Mouse (Mus musculus) MEL (cell line): Measurements from ENCODE around the gene Epha4. TPM values are rescaled to one million over a fixed set of nuclear protein-coding genes. Genes with fewer than 3 reads are reported as not detected.

Experiments used
- DNase-seq: peaks from one replicate; pipeline ENCODE4 v3.0.0; 2011; ENCODE audit warnings: low read depth, low spot score
- H3K27ac ChIP-seq: 2 replicates; pipeline ENCODE4 v1.5.1; 2012; ENCODE audit warnings: low read depth, mild to moderate bottlenecking, control low read depth, low read length, moderate library complexity; ENCODE audit not compliant: control insufficient read depth
- H3K27me3 ChIP-seq, 2 experiments: fragments of 150-350 bp in 1 of 2; sonication (generic) in 1 of 2; 2 replicates each; pipeline ENCODE4 v1.6.1; 2012; ENCODE audit warnings: low read length in 2 of 2, mild to moderate bottlenecking in 2 of 2, improper control_type of control experiment in 1 of 2, moderate library complexity in 1 of 2; ENCODE audit not compliant: insufficient read depth in 2 of 2, control insufficient read depth in 1 of 2
- H3K36me3 ChIP-seq, 2 experiments: 2 replicates each; pipeline ENCODE4 v1.6.1; 2012 to 2014; ENCODE audit warnings: low read length in 2 of 2, improper control_type of control experiment in 1 of 2, inconsistent platforms in 1 of 2, mild to moderate bottlenecking in 1 of 2; ENCODE audit not compliant: insufficient read depth in 2 of 2, control insufficient read depth in 1 of 2
- H3K4me1 ChIP-seq, 2 experiments: fragments of 150-350 bp in 1 of 2; sonication (generic) in 1 of 2; 2 replicates each; pipeline ENCODE4 v1.6.1; 2012; ENCODE audit warnings: low read length in 2 of 2, improper control_type of control experiment in 1 of 2, mild to moderate bottlenecking in 1 of 2; ENCODE audit not compliant: insufficient read depth in 2 of 2, control insufficient read depth in 1 of 2
- H3K4me3 ChIP-seq, 2 experiments: fragments of 150-350 bp in 1 of 2; sonication (generic) in 1 of 2; 2 replicates each; pipeline ENCODE4 v1.5.1; 2012; ENCODE audit warnings: low read depth in 2 of 2, low read length in 2 of 2, mild to moderate bottlenecking in 2 of 2, moderate library complexity in 2 of 2, control low read depth in 1 of 2, improper control_type of control experiment in 1 of 2; ENCODE audit not compliant: control insufficient read depth in 1 of 2, insufficient read depth in 1 of 2
- H3K79me2 ChIP-seq: 2 replicates; pipeline ENCODE4 v1.6.1; 2012; ENCODE audit warnings: mild to moderate bottlenecking, low read length, moderate library complexity; ENCODE audit not compliant: control insufficient read depth, poor library complexity, insufficient read depth
- H3K9ac ChIP-seq: 2 replicates; pipeline ENCODE4 v1.6.1; 2012; ENCODE audit warnings: low read depth, mild to moderate bottlenecking, control low read depth, low read length, moderate library complexity; ENCODE audit not compliant: control insufficient read depth, poor library complexity, severe bottlenecking
- H3K9me3 ChIP-seq: fragments of 150-350 bp; sonication (generic); replicated peaks from 2 replicates; pipeline ENCODE4 v1.6.1; 2012; ENCODE audit warnings: mild to moderate bottlenecking, low read length, improper control_type of control experiment, moderate library complexity; ENCODE audit not compliant: insufficient read depth
- BHLHE40 ChIP-seq: IDR thresholded peaks from 2 replicates; pipeline ENCODE4 v1.6.1; 2012; ENCODE audit warnings: low read depth, mild to moderate bottlenecking, inconsistent platforms, low read length, improper control_type of control experiment, borderline replicate concordance
- CTCF ChIP-seq, 3 experiments: IDR thresholded peaks in 2 of 3; conservative IDR thresholded peaks in 1 of 3; 2 replicates each; pipeline ENCODE4 v1.5.1; 2011 to 2012; ENCODE audit warnings: low read length in 3 of 3, low read depth in 2 of 3, mild to moderate bottlenecking in 2 of 3, improper control_type of control experiment in 1 of 3, inconsistent platforms in 1 of 3, mixed read lengths in 1 of 3, moderate library complexity in 1 of 3; ENCODE audit not compliant: control insufficient read depth in 1 of 3, insufficient read depth in 1 of 3, poor library complexity in 1 of 3, severe bottlenecking in 1 of 3
- E2F4 ChIP-seq: IDR thresholded peaks from 2 replicates; pipeline ENCODE4 v1.6.1; 2011; ENCODE audit warnings: low read depth, low read length, improper control_type of control experiment, borderline replicate concordance
- ELF1 ChIP-seq: IDR thresholded peaks from 2 replicates; pipeline ENCODE4 v1.6.1; 2014; ENCODE audit warnings: low read depth, mild to moderate bottlenecking, inconsistent platforms, low read length, improper control_type of control experiment, moderate library complexity
- EP300 ChIP-seq, 2 experiments: IDR thresholded peaks; 2 replicates each; pipeline ENCODE4 v1.6.1; 2011; ENCODE audit warnings: improper control_type of control experiment in 2 of 2, low read length in 2 of 2, low read depth in 1 of 2, mild to moderate bottlenecking in 1 of 2
- GABPA ChIP-seq: IDR thresholded peaks from 2 replicates; pipeline ENCODE4 v1.6.1; 2012; ENCODE audit warnings: low read depth, mild to moderate bottlenecking, inconsistent platforms, low read length, improper control_type of control experiment, moderate library complexity
- GATA1 ChIP-seq: IDR thresholded peaks from 2 replicates; pipeline ENCODE4 v1.6.1; 2011; ENCODE audit warnings: low read depth, low read length, improper control_type of control experiment
- JUND ChIP-seq: IDR thresholded peaks from 2 replicates; pipeline ENCODE4 v1.6.1; 2011; ENCODE audit warnings: low read depth, mild to moderate bottlenecking, improper control_type of control experiment, low read length
- MAX ChIP-seq: IDR thresholded peaks from 2 replicates; pipeline ENCODE4 v1.6.1; 2011; ENCODE audit warnings: low read length, improper control_type of control experiment
- MAZ ChIP-seq: IDR thresholded peaks from 2 replicates; pipeline ENCODE4 v1.6.1; 2012; ENCODE audit warnings: low read depth, mild to moderate bottlenecking, inconsistent platforms, low read length, improper control_type of control experiment
- MEF2A ChIP-seq: IDR thresholded peaks from 2 replicates; pipeline ENCODE4 v1.6.1; 2014; ENCODE audit warnings: low read depth, mild to moderate bottlenecking, inconsistent platforms, low read length, improper control_type of control experiment; ENCODE audit not compliant: poor library complexity, insufficient replicate concordance, severe bottlenecking; ENCODE audit errors: extremely low read depth
- MXI1 ChIP-seq: IDR thresholded peaks from 2 replicates; pipeline ENCODE4 v1.6.1; 2011; ENCODE audit warnings: mild to moderate bottlenecking, low read depth, low read length, improper control_type of control experiment
- NELFE ChIP-seq: IDR thresholded peaks from 2 replicates; pipeline ENCODE4 v1.6.1; 2011; ENCODE audit warnings: low read depth, low read length, improper control_type of control experiment
- NRF1 ChIP-seq: IDR thresholded peaks from 2 replicates; pipeline ENCODE4 v1.6.1; 2014; ENCODE audit warnings: low read depth, mild to moderate bottlenecking, inconsistent platforms, low read length, improper control_type of control experiment, moderate library complexity; ENCODE audit not compliant: poor library complexity, insufficient read depth, severe bottlenecking
- POLR2A ChIP-seq, 2 experiments: IDR thresholded peaks; 2 replicates each; pipeline ENCODE4 v1.6.1; 2011 to 2012; ENCODE audit warnings: low read length in 2 of 2, mild to moderate bottlenecking in 2 of 2, control low read depth in 1 of 2, improper control_type of control experiment in 1 of 2, low read depth in 1 of 2, moderate library complexity in 1 of 2; ENCODE audit not compliant: control insufficient read depth in 1 of 2, insufficient read depth in 1 of 2, poor library complexity in 1 of 2
- POLR2AphosphoS5 ChIP-seq: IDR thresholded peaks from 2 replicates; pipeline ENCODE4 v1.6.1; 2012; ENCODE audit warnings: low read depth, borderline replicate concordance, mild to moderate bottlenecking, inconsistent platforms, low read length, moderate library complexity, mixed read lengths
- SIN3A ChIP-seq: IDR thresholded peaks from 2 replicates; pipeline ENCODE4 v1.6.1; 2012; ENCODE audit warnings: low read length, improper control_type of control experiment, inconsistent platforms
- UBTF ChIP-seq: IDR thresholded peaks from 2 replicates; pipeline ENCODE4 v1.6.1; 2012; ENCODE audit warnings: low read depth, mild to moderate bottlenecking, inconsistent platforms, low read length, improper control_type of control experiment, moderate library complexity, borderline replicate concordance; ENCODE audit not compliant: insufficient read depth
- USF1 ChIP-seq: IDR thresholded peaks from 2 replicates; pipeline ENCODE4 v1.6.1; 2014; ENCODE audit warnings: low read depth, mild to moderate bottlenecking, inconsistent platforms, low read length, improper control_type of control experiment, moderate library complexity
- ZC3H11A ChIP-seq: IDR thresholded peaks from 2 replicates; pipeline ENCODE4 v1.6.1; 2012; ENCODE audit warnings: low read depth, mild to moderate bottlenecking, inconsistent platforms, low read length, improper control_type of control experiment
- ZNF384 ChIP-seq: IDR thresholded peaks from 2 replicates; pipeline ENCODE4 v1.6.1; 2012; ENCODE audit warnings: low read depth, mild to moderate bottlenecking, inconsistent platforms, low read length, improper control_type of control experiment
- polyA plus RNA-seq, 2 experiments: library from polyadenylated mRNA; stranded (reverse) in 1 of 2; unstranded in 1 of 2; fragments of >175 nt in 1 of 2; fragments of >200 nt in 1 of 2; gene quantifications; 2 replicates each; pipeline versions ENCODE4 v1.2.1 to v1.2.4; 2012; ENCODE audit warnings: low replicate concordance in 2 of 2, low read depth in 1 of 2; ENCODE audit not compliant: insufficient read length in 2 of 2, insufficient read depth in 1 of 2, missing spikeins in 1 of 2
- total RNA-seq: library from RNA; depleted of rRNA; stranded (reverse); fragments of 300-350 nt; gene quantifications from 2 replicates; pipeline ENCODE4 v1.2.3, GENCODE M21; 2012

Epha4 gene
- total and polyA plus RNA-seq, 3 experiments = not detected

DNA sequence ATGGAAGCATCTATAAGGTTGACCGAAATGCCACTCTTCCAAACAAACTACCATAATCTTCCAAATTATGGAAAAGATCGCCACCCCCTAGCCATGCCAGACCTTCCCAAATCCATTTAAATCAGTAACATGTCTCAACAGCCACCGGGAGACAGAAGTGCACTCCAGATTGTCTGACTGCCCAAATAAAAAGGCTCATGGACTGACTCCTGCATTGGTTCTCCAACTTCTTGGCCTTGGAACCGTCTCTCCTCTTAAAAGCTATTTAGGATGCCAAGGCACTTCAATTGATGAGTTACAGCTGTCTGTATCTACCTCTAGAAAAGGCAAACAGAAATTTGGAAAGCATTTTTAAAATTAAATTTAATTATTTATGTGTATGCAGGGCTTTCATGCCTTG, 17.4 kb downstream of the Epha4 start:
- H3K27ac ChIP-seq = no peak overlapping the region
- TF ChIP-seq ZNF384 (no peak), POLR2A (IDR thresholded peaks at IDR 0.05; ENCODE audit: control insufficient read depth in 1 of 2, insufficient read depth in 1 of 2, low read depth in 1 of 2, low read length in 2 of 2, poor library complexity in 1 of 2) (no peak), POLR2AphosphoS5 (no peak), NRF1 (no peak), GATA1 (no peak), NELFE (no peak), CTCF (IDR thresholded peaks at IDR 0.05 in 2 of 3, conservative IDR thresholded peaks at IDR 0.05 in 1 of 3; ENCODE audit: control insufficient read depth in 1 of 3, insufficient read depth in 1 of 3, low read depth in 2 of 3, low read length in 3 of 3, poor library complexity in 1 of 3, severe bottlenecking in 1 of 3) (no peak), ELF1 (no peak), MXI1 (no peak), ZC3H11A (no peak), E2F4 (no peak)
- H3K79me2 ChIP-seq = no peaks in the 10 kb centered on the region
- no peaks in the 10 kb centered on the region for H3K4me1 ChIP-seq
- no peaks in the 10 kb centered on the region for H3K9me3 ChIP-seq
- no peak for DNase-seq
- H3K27me3 ChIP-seq = no peaks in the 10 kb centered on the region
- no peaks in the 10 kb centered on the region for H3K36me3 ChIP-seq
- no peak overlapping the region for H3K4me3 ChIP-seq
- no peak overlapping the region for H3K9ac ChIP-seq

DNA sequence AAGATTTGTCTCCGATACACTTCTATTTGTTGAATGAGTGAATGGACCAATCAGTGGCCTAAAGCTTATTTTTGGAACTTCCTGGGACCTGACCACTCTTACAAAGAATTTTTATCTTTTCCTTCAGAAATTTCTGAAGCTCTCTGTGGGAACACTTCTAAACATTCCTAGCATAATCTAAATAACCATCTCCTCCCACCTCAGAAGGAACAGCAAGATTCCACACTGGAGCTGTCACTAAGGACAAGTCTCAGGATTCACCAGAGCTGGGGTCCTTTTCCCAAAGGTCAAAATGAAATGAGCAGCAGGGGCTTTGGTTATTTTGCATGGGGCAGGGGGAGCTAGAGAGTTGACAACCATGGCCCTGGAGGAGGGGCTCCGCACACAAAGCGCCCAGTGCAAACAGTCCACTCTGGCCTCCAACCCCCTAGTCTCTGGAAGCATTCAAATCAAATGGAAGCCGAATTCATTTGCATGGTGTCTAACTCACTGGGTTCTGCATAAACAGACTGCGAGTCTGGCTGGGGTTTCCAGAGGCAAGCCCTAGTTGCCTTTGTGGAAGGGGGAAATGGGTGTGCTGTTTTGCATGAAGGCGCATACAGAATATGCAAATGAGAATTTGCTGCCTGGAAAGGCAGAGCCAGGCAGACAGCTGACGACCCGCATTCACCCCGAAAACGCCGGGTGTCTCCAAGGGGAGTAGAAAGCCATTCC, 18.3 kb downstream of the Epha4 start:
- Histone ChIP-seq H3K4me3 (no peak overlapping the region), H3K27me3 (no peaks in the 10 kb centered on the region), H3K4me1 (no peaks in the 10 kb centered on the region), H3K27ac (no peak overlapping the region), H3K36me3 (no peaks in the 10 kb centered on the region), H3K9ac (no peak overlapping the region), H3K9me3 (no peaks in the 10 kb centered on the region), H3K79me2 (no peaks in the 10 kb centered on the region)
- no peak for DNase-seq
- TF ChIP-seq SIN3A = no peak
- no peak for TF ChIP-seq BHLHE40
- TF ChIP-seq JUND = no peak
- TF ChIP-seq NRF1 = no peak
- TF ChIP-seq USF1 = no peak
- TF ChIP-seq POLR2A (IDR thresholded peaks at IDR 0.05; ENCODE audit: control insufficient read depth in 1 of 2, insufficient read depth in 1 of 2, low read depth in 1 of 2, low read length in 2 of 2, poor library complexity in 1 of 2) = no peak
- TF ChIP-seq MAX = no peak
- no peak for TF ChIP-seq CTCF (IDR thresholded peaks at IDR 0.05 in 2 of 3, conservative IDR thresholded peaks at IDR 0.05 in 1 of 3; ENCODE audit: control insufficient read depth in 1 of 3, insufficient read depth in 1 of 3, low read depth in 2 of 3, low read length in 3 of 3, poor library complexity in 1 of 3, severe bottlenecking in 1 of 3)
- TF ChIP-seq MEF2A = no peak
- no peak for TF ChIP-seq MAZ
- TF ChIP-seq GABPA = no peak
- no peak for TF ChIP-seq EP300 (IDR thresholded peaks at IDR 0.05; ENCODE audit: low read depth in 1 of 2, low read length in 2 of 2)
- no peak for TF ChIP-seq GATA1
- TF ChIP-seq ELF1 = no peak
- TF ChIP-seq UBTF = no peak
